Mouse (Mus musculus) monocyte, adult 2 months (primary cell): ENCODE measurements around the gene Tbrg4.
A peak's percentile ranks its signal among the peaks of the same experiment; 100 is the strongest.
"Not testable (repeated sequence)": the region's sequence is repeated elsewhere in the genome, so short reads cannot be mapped to it uniquely, and the experiment has no call there.

Experiments
- DNase-seq, 2 experiments: peaks; one replicate each; pipeline ENCODE4 v3.0.0; 2022; ENCODE audit warnings: low spot score in 2 of 2, low read depth in 1 of 2

The Tbrg4 gene

GRCm38 (mm10) chr11:6625478-6626387 is at the start of gene Tbrg4:
Gene Tbrg4 (minus strand): TSS chr11:6626067.
- peak; percentile 79 to 84 for DNase-seq

DNA sequence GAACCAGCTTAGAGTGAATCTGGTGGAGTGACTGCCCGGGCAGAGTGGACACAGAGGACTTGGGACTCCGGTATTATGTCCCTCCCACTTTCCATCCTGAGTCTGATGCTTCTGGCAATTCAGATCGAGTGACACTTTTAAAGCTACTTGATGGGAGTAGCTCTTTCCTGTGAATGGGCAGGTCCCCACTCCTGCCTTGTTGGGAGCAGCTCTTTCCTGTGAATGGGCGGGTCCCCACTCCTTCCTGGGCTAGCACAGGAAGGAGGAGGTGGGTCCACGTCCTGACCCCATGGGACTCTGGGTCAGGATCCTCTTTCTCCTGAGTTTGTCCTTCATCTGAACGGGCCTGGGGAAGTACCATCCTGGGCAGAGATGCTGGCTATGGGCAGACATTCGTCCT is 49.5 kb upstream of the Tbrg4 start:
- DNase-seq, result peak in 1 of 2 experiments; percentile 21

DNA sequence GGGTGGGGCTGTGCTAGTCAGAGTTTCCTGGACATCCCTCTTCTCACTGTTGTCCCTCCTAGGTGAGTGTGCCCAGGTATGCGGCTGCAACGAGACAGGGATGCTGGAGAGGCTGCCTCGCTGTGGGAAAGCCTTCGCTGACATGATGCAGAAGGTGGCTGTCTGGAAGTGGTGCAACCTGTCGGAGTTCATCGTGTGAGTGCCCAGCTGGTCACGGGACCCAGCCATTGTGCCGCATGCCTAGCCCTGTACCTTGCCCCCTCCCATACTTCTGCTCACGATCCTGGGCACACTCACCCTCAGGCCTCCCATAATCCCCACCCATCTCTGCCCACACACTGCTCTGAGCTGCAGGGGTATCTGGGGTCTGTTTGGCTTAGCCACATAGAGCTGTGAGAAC is 48.8 kb upstream of the Tbrg4 start:
- DNase-seq, result no peak

GRCm38 (mm10) chr11:6670826-6671225 is 45.0 kb upstream of the Tbrg4 start:
- no peak for DNase-seq

- DNase-seq, result no peak
Observed at GRCm38 (mm10) chr11:6670044-6670443, 44.2 kb upstream of the Tbrg4 start.

GRCm38 (mm10) chr11:6669041-6669440 is 43.2 kb upstream of the Tbrg4 start:
- DNase-seq, result no peak

DNA sequence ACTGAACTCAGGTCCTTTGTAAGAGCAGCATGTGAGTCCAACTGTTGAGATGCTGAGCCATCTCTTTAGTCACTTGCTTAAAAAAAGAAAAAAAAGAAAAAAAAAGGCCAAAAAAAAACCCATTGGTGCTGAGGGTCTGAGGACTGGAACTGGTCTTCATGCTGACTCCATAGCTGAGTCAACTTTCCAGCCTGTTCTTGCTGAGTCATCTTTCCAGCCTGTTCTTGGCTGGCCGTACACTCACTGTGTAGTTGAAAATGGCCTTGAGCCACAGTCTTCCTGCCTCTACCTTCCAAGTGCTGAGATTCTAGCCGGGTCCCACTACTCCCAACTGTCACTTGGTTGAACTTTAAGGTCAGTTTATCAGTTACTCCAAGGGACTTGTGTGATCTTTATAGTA is 40.8 kb upstream of the Tbrg4 start:
- no peak for DNase-seq

DNA sequence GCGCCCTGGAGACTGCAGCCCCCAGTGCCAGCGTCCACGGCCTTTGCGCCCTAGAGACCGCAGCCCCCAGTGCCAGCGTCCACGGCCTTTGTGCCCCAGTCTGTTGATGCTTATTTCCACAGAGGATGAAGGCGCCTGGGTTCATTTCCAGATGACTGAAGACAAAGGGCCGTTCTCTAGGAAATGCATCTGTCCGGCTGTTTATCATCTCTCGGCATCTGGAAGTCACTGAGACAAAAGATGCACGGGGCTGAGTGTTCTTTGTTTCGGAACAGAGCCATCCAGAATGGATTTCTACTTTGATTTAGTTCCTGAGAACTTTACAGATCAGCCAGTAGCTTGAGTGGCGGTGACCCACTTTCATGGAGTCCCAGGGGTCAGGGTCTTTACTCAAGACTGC is 35.3 kb upstream of the Tbrg4 start:
- DNase-seq, result no peak

DNA sequence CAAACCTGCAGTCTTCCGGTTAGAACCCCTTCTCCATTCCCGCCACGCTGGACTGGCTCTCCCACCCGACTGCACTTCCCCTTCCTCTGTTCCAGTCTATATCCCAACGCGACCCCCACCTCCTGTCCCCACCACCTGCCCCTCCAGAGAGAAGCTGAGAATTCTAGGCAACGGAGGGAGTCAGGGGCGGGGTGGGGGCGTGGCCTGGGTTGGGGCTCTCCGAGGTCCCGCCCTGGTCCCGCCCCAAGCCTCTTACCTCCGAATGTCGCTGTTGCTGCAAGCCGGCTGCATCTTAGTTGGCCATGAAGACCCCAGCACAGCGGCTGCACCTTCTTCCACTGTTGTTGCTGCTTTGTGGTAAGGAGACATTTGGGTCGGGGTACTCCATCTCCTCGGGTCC is 32.4 kb upstream of the Tbrg4 start, which contains the start of gene Ramp3:
TSS of gene Ramp3 (plus strand) at position 251 of the 400 bp plus-strand sequence.
- DNase-seq, result no peak

DNA sequence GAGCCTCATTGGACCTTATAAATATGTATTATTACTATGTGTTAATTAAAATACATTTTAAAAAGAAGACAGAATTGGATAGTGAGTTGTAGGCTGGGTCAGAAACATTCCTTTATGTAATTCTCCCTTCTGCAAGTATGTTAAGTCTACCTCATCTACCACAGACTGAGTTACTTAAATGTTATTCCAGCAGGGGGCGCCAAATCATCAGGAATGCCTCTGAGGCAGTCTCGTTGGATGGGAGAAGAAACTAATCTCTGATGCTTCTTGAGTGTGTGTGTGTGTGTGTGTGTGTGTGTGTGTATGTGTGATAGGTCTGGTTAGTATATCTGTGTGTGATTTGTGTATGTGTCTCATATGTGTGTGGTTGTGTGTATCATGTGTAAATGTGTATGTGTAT is 29.0 kb upstream of the Tbrg4 start:
- peak in 1 of 2 experiments; percentile 39 for DNase-seq

DNA sequence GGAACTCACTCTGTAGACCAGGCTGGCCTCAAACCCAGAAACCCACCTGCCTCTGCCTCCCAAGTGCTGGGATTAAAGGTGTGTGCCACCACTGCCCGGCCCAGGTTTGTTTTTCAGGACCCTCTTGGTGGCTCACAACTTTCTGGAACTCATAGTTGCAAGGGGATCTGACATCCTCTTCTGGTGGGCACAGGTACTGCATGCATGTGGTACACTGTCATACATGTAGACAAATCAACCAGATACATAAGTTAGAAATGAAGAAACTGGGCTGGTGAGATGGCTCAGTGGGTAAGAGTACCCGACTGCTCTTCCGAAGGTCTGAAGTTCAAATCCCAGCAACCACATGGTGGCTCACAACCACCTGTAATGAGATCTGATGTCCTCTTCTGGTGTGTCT is 27.1 kb upstream of the Tbrg4 start:
- DNase-seq, result not testable (repeated sequence)

DNA sequence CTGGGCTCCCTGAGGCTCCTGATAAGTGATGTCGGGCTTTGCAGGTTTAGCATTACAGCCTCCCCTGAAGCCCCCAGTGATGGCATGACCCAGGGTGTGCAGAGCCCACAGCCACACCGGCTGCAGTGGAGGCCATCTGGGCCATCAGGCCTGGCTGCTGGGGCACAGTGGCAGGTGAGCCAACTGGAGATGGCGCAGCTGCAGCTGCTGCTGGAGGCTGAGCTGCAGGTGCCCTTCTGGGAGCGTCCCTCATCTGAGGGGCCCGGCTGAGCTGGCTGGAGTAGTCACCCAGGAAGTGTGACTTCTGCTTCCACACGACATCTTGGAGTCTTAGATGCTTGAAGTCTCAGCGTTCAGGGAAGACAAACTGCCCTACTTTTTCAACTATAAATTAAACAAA is 24.7 kb upstream of the Tbrg4 start:
- no peak for DNase-seq

GRCm38 (mm10) chr11:6647831-6648724 is 22.2 kb upstream of the Tbrg4 start:
- no peak for DNase-seq

GRCm38 (mm10) chr11:6644566-6644965 is 18.7 kb upstream of the Tbrg4 start:
- no peak for DNase-seq

GRCm38 (mm10) chr11:6639072-6639471 is 13.2 kb upstream of the Tbrg4 start:
- no peak for DNase-seq

DNA sequence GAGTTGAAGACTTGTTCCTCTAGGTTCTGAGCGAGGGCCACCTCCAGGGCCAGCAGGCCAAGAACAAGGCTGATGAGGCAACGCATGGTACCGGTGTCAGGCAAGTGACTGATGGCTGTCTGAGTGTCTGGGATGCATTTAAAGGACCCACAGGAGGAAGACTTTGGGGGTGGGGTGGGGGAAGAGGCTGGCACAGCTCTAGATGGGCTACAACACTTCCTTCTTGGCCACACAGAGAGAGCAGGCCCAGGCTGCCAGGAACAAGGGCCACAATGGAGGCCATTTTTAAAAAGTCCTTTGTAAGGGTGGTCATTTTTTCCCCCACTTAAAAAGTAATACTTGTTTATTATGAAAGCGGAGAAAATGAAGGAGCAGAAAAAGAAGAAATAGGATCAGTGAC is 12.7 kb upstream of the Tbrg4 start, which contains the start of gene Wap:
TSS of gene Wap (minus strand) at position 101 of the 400 bp plus-strand sequence.
- no peak for DNase-seq

DNA sequence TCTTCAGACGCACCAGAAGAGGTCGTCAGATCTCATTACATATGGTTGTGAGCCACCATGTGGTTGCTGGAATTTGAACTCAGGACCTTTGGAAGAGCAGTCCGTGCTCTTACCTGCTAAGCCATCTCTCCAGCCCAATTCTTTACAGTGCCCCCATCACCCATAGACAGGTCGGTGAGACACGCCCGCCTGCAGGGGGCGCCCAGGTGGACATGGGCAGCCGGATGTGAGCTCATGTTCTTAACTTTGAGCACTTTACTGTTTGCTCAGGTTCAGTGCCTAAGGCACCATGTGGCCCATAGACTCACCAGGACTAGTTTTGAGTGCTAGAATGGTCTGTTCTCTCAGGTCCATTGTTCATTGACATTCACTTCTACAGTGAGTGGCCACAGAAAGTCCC is 10.3 kb upstream of the Tbrg4 start:
- no peak for DNase-seq

DNA sequence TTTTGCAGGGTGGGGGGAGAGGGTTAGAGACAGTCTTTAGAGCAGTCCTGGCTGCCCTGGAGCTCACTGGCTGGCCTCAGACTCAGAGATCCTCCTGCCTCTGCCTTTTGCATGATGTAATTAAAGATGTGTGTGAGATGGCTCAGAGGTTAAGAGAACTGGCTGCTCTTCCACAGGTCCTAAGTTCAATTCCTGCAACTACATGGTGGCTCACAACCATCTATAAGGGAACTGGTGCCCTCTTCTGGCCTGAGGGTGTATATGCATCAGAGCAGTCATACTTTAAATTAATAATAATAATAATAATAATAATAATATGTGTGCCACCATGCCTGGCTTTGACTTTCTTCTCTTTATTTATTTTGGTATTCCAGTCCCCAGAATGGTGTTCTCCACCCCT is 3.8 kb upstream of the Tbrg4 start:
- DNase-seq, result peak in 1 of 2 experiments; percentile 22

DNA sequence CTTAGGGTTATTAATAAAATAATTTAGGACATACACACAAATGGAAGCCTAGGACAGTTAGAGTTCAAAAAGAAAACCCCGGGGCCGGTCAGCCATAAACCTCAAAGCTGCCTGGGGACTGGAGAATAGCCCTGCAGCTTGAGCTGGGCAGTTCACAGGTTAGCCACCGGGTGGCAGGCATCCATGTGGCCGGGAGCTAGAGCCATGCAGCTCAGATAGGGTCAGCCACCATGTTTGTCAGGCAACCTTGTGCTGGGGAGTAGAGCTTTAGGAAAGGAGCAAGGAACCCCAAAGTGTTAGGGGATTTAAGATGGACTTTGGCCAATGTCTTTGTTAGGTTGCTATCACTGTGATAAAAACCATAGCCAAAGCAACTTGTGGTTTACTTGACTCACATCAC is 2.7 kb upstream of the Tbrg4 start:
- DNase-seq, result peak in 1 of 2 experiments; percentile 29

- DNase-seq, result no peak
Observed at GRCm38 (mm10) chr11:6627731-6628130, 1.9 kb upstream of the Tbrg4 start.

GRCm38 (mm10) chr11:6626388-6626772 is 513 bp upstream of the Tbrg4 start:
- DNase-seq, result no peak
